Mouse (Mus musculus): ENCODE measurements around the gene Gbp3. TPM values are rescaled to one million over a fixed set of nuclear protein-coding genes. Genes with fewer than 3 reads are reported as not detected.
"Not testable (repeated sequence)": the region's sequence is repeated elsewhere in the genome, so short reads cannot be mapped to it uniquely, and the experiment has no call there.

The Gbp3 gene
- 2.9 and 4.3 TPM in 2 replicates for polyA plus RNA-seq (2015; fragmentation: Nextera tagmentation; extraction: Ambion mirVana)

GRCm38 (mm10) chr3:142559632-142560228 lies at the start of gene Gbp3:
TSS of gene Gbp3 (plus strand) at chr3:142560026.
- ATAC-seq (replicated peaks; ENCODE audit: extremely low read depth, insufficient read depth, low FRiP score) = peak; percentile 49; the same call in 1 of the 2 replicates
- H3K4me2 ChIP-seq (ENCODE audit: low read depth, low read length) = peak within 1 kb of the TSS; percentile 70
- H3K36me3 ChIP-seq (ENCODE audit: control insufficient read depth, insufficient read depth) = no peaks in the 10 kb centered on the region
- no peaks in the 10 kb centered on the region for H3K9me3 ChIP-seq (replicated peaks; ENCODE audit: control insufficient read depth, low read length)
- no peaks in the 10 kb centered on the region for H3K27me3 ChIP-seq (ENCODE audit: control insufficient read depth, insufficient read depth, low read length)
- H3K4me1 ChIP-seq (ENCODE audit: control insufficient read depth, insufficient read depth, low read length) = peaks cover 6% of the 10 kb centered on the region; the same call in 1 of the 2 replicates
- H3K4me3 ChIP-seq (ENCODE audit: low read length) = peak within 1 kb of the TSS; percentile 68
- WGBS = 19% methylated on average over 3 of the region's 3 CpGs
- peak within 1 kb of the TSS; percentile 71 for H3K27ac ChIP-seq (ENCODE audit: low read length)
- H3K9ac ChIP-seq (ENCODE audit: low read length) = peak within 1 kb of the TSS; percentile 71

- Histone ChIP-seq H3K4me3 (ENCODE audit: low read length) (no peak overlapping the region), H3K9me3 (replicated peaks; ENCODE audit: control insufficient read depth, low read length) (no peaks in the 10 kb centered on the region), H3K27ac (ENCODE audit: low read length) (no peak overlapping the region), H3K9ac (ENCODE audit: low read length) (no peak overlapping the region), H3K36me3 (ENCODE audit: control insufficient read depth, insufficient read depth) (no peaks in the 10 kb centered on the region), H3K27me3 (ENCODE audit: control insufficient read depth, insufficient read depth, low read length) (no peaks in the 10 kb centered on the region), H3K4me1 (ENCODE audit: control insufficient read depth, insufficient read depth, low read length) (no peaks in the 10 kb centered on the region), H3K4me2 (ENCODE audit: low read depth, low read length) (no peak overlapping the region)
- no peak for ATAC-seq (replicated peaks; ENCODE audit: extremely low read depth, insufficient read depth, low FRiP score)
- 68% methylated on average over 3 of the region's 3 CpGs for WGBS
Observed at GRCm38 (mm10) chr3:142528116-142528515, 31.7 kb upstream of the Gbp3 start.

GRCm38 (mm10) chr3:142529597-142529996 lies 30.2 kb upstream of the Gbp3 start:
- Histone ChIP-seq H3K36me3 (ENCODE audit: control insufficient read depth, insufficient read depth) (no peaks in the 10 kb centered on the region), H3K9me3 (replicated peaks; ENCODE audit: control insufficient read depth, low read length) (no peaks in the 10 kb centered on the region), H3K27ac (ENCODE audit: low read length) (0 out of 2 replicates have a peak overlapping the region, but pooled peaks have one; percentile 4), H3K27me3 (ENCODE audit: control insufficient read depth, insufficient read depth, low read length) (no peaks in the 10 kb centered on the region), H3K4me2 (ENCODE audit: low read depth, low read length) (peak overlapping the region; percentile 93), H3K4me3 (ENCODE audit: low read length) (peak overlapping the region; percentile 81), H3K9ac (ENCODE audit: low read length) (peak overlapping the region; percentile 78), H3K4me1 (ENCODE audit: control insufficient read depth, insufficient read depth, low read length) (no peaks in the 10 kb centered on the region)
- no peak for ATAC-seq (replicated peaks; ENCODE audit: extremely low read depth, insufficient read depth, low FRiP score)
- WGBS = 43% methylated on average over 2 of the region's 2 CpGs

GRCm38 (mm10) chr3:142530087-142530953 lies 29.5 kb upstream of the Gbp3 start, which contains the start of gene Gbp7:
TSS of gene Gbp7 (plus strand) at chr3:142530342.
- H3K4me2 ChIP-seq (ENCODE audit: low read depth, low read length) = peak within 1 kb of the TSS; percentile 93
- H3K9ac ChIP-seq (ENCODE audit: low read length) = peak within 1 kb of the TSS; percentile 78
- peak within 1 kb of the TSS; percentile 81 for H3K4me3 ChIP-seq (ENCODE audit: low read length)
- no peaks in the 10 kb centered on the region for H3K27me3 ChIP-seq (ENCODE audit: control insufficient read depth, insufficient read depth, low read length)
- peak; percentile 80 for ATAC-seq (replicated peaks; ENCODE audit: extremely low read depth, insufficient read depth, low FRiP score)
- H3K9me3 ChIP-seq (replicated peaks; ENCODE audit: control insufficient read depth, low read length) = no peaks in the 10 kb centered on the region
- no peaks in the 10 kb centered on the region for H3K4me1 ChIP-seq (ENCODE audit: control insufficient read depth, insufficient read depth, low read length)
- peak within 1 kb of the TSS; percentile 4; the same call in 1 of the 2 replicates for H3K27ac ChIP-seq (ENCODE audit: low read length)
- no peaks in the 10 kb centered on the region for H3K36me3 ChIP-seq (ENCODE audit: control insufficient read depth, insufficient read depth)
- 1% methylated on average over 30 of the region's 30 CpGs for WGBS

- WGBS = 83% methylated on average over 3 of the region's 3 CpGs
- no peak overlapping the region for H3K27ac ChIP-seq (ENCODE audit: low read length)
- H3K9me3 ChIP-seq (replicated peaks; ENCODE audit: control insufficient read depth, low read length) = no peaks in the 10 kb centered on the region
- H3K4me3 ChIP-seq (ENCODE audit: low read length) = no peak overlapping the region
- no peak overlapping the region for H3K4me2 ChIP-seq (ENCODE audit: low read depth, low read length)
- H3K27me3 ChIP-seq (ENCODE audit: control insufficient read depth, insufficient read depth, low read length) = no peaks in the 10 kb centered on the region
- ATAC-seq (replicated peaks; ENCODE audit: extremely low read depth, insufficient read depth, low FRiP score) = no peak
- H3K9ac ChIP-seq (ENCODE audit: low read length) = no peak overlapping the region
- no peaks in the 10 kb centered on the region for H3K4me1 ChIP-seq (ENCODE audit: control insufficient read depth, insufficient read depth, low read length)
- no peaks in the 10 kb centered on the region for H3K36me3 ChIP-seq (ENCODE audit: control insufficient read depth, insufficient read depth)
Observed at GRCm38 (mm10) chr3:142531595-142531994, 28.2 kb upstream of the Gbp3 start.

- 76% methylated on average over 3 of the region's 3 CpGs for WGBS
- Histone ChIP-seq H3K36me3 (ENCODE audit: control insufficient read depth, insufficient read depth) (no peaks in the 10 kb centered on the region), H3K9me3 (replicated peaks; ENCODE audit: control insufficient read depth, low read length) (no peaks in the 10 kb centered on the region), H3K27me3 (ENCODE audit: control insufficient read depth, insufficient read depth, low read length) (no peaks in the 10 kb centered on the region), H3K4me3 (ENCODE audit: low read length) (no peak overlapping the region), H3K27ac (ENCODE audit: low read length) (no peak overlapping the region), H3K9ac (ENCODE audit: low read length) (no peak overlapping the region), H3K4me2 (ENCODE audit: low read depth, low read length) (no peak overlapping the region), H3K4me1 (ENCODE audit: control insufficient read depth, insufficient read depth, low read length) (no peaks in the 10 kb centered on the region)
- no peak for ATAC-seq (replicated peaks; ENCODE audit: extremely low read depth, insufficient read depth, low FRiP score)
Observed at GRCm38 (mm10) chr3:142533185-142533584, 26.6 kb upstream of the Gbp3 start.

- Histone ChIP-seq H3K9me3 (replicated peaks; ENCODE audit: control insufficient read depth, low read length) (no peaks in the 10 kb centered on the region), H3K27ac (ENCODE audit: low read length) (no peak overlapping the region), H3K4me2 (ENCODE audit: low read depth, low read length) (no peak overlapping the region), H3K9ac (ENCODE audit: low read length) (no peak overlapping the region), H3K36me3 (ENCODE audit: control insufficient read depth, insufficient read depth) (no peaks in the 10 kb centered on the region), H3K27me3 (ENCODE audit: control insufficient read depth, insufficient read depth, low read length) (no peaks in the 10 kb centered on the region), H3K4me3 (ENCODE audit: low read length) (no peak overlapping the region), H3K4me1 (ENCODE audit: control insufficient read depth, insufficient read depth, low read length) (no peaks in the 10 kb centered on the region)
- 69% methylated on average over 1 of the region's 1 CpGs for WGBS
- no peak for ATAC-seq (replicated peaks; ENCODE audit: extremely low read depth, insufficient read depth, low FRiP score)
Observed at GRCm38 (mm10) chr3:142535667-142536066, 24.2 kb upstream of the Gbp3 start.

GRCm38 (mm10) chr3:142541391-142541790 lies 18.4 kb upstream of the Gbp3 start:
- no peak for ATAC-seq (replicated peaks; ENCODE audit: extremely low read depth, insufficient read depth, low FRiP score)
- H3K4me3 ChIP-seq (ENCODE audit: low read length) = no peak overlapping the region

GRCm38 (mm10) chr3:142542776-142543175 lies 17.1 kb upstream of the Gbp3 start:
- H3K9ac ChIP-seq (ENCODE audit: low read length); H3K27me3 ChIP-seq (ENCODE audit: control insufficient read depth, insufficient read depth, low read length); H3K36me3 ChIP-seq (ENCODE audit: control insufficient read depth, insufficient read depth); H3K4me3 ChIP-seq (ENCODE audit: low read length); H3K4me2 ChIP-seq (ENCODE audit: low read depth, low read length); H3K9me3 ChIP-seq (replicated peaks; ENCODE audit: control insufficient read depth, low read length); ATAC-seq (replicated peaks; ENCODE audit: extremely low read depth, insufficient read depth, low FRiP score); H3K4me1 ChIP-seq (ENCODE audit: control insufficient read depth, insufficient read depth, low read length); H3K27ac ChIP-seq (ENCODE audit: low read length): not testable (repeated sequence)
- WGBS = 84% methylated on average over 12 of the region's 12 CpGs

More at GRCm38 (mm10) chr3:142541391-142541790, 18.4 kb upstream of the Gbp3 start:
- Histone ChIP-seq H3K27me3 (ENCODE audit: control insufficient read depth, insufficient read depth, low read length) (no peaks in the 10 kb centered on the region), H3K9ac (ENCODE audit: low read length) (no peak overlapping the region), H3K36me3 (ENCODE audit: control insufficient read depth, insufficient read depth) (no peaks in the 10 kb centered on the region), H3K4me2 (ENCODE audit: low read depth, low read length) (no peak overlapping the region), H3K27ac (ENCODE audit: low read length) (no peak overlapping the region), H3K9me3 (replicated peaks; ENCODE audit: control insufficient read depth, low read length) (no peaks in the 10 kb centered on the region), H3K4me1 (ENCODE audit: control insufficient read depth, insufficient read depth, low read length) (no peaks in the 10 kb centered on the region)
- 71% methylated on average over 6 of the region's 6 CpGs for WGBS
